Mouse (Mus musculus): ENCODE measurements around the gene Ttc30b. TPM values are rescaled to one million over a fixed set of nuclear protein-coding genes. Genes with fewer than 3 reads are reported as not detected.
A peak's percentile ranks its signal among the peaks of the same experiment; 100 is the strongest.
"Not testable (repeated sequence)": the region's sequence is repeated elsewhere in the genome, so short reads cannot be mapped to it uniquely, and the experiment has no call there.

The Ttc30b gene
- polyA plus RNA-seq, 1 experiment from 2014 or later: 9.7 TPM

GRCm38 (mm10) chr2:75964972-75965371 lies 26.6 kb upstream of the Ttc30b start:
- Histone ChIP-seq H3K9ac (no peak overlapping the region), H3K9me3 (no peaks in the 10 kb centered on the region), H3K27ac (no peak overlapping the region), H3K4me1 (peaks cover 9% of the 10 kb centered on the region), H3K27me3 (no peaks in the 10 kb centered on the region), H3K36me3 (no peaks in the 10 kb centered on the region), H3K4me3 (no peak overlapping the region), H3K4me2 (replicated peaks) (peak overlapping the region; percentile 42)
- no peak for ATAC-seq (ENCODE audit: insufficient number of reproducible peaks, insufficient read depth, low FRiP score, low TSS enrichment)
- WGBS: 25% methylated on average over 5 of the region's 5 CpGs

- peaks cover 12% of the 10 kb centered on the region for H3K4me1 ChIP-seq
- H3K27ac ChIP-seq: no peak overlapping the region
- no peak overlapping the region for H3K9ac ChIP-seq
- ATAC-seq (ENCODE audit: insufficient number of reproducible peaks, insufficient read depth, low FRiP score, low TSS enrichment): no peak
- H3K36me3 ChIP-seq: no peaks in the 10 kb centered on the region
- peak overlapping the region; percentile 42 for H3K4me2 ChIP-seq (replicated peaks)
- no peak overlapping the region for H3K4me3 ChIP-seq
- H3K9me3 ChIP-seq: no peaks in the 10 kb centered on the region
- WGBS: 18% methylated on average over 14 of the region's 14 CpGs
- no peaks in the 10 kb centered on the region for H3K27me3 ChIP-seq
Observed at GRCm38 (mm10) chr2:75964512-75964911, 26.1 kb upstream of the Ttc30b start.

- no peak overlapping the region for H3K27ac ChIP-seq
- H3K9ac ChIP-seq: no peak overlapping the region
- ATAC-seq (ENCODE audit: insufficient number of reproducible peaks, insufficient read depth, low FRiP score, low TSS enrichment): no peak
- no peaks in the 10 kb centered on the region for H3K27me3 ChIP-seq
- no peak overlapping the region for H3K4me3 ChIP-seq
- WGBS: 63% methylated on average over 5 of the region's 5 CpGs
- no peaks in the 10 kb centered on the region for H3K36me3 ChIP-seq
- H3K9me3 ChIP-seq: no peaks in the 10 kb centered on the region
- H3K4me2 ChIP-seq (replicated peaks): peak overlapping the region; percentile 42
- peaks cover 16% of the 10 kb centered on the region for H3K4me1 ChIP-seq
Observed at GRCm38 (mm10) chr2:75964051-75964450, 25.7 kb upstream of the Ttc30b start.

GRCm38 (mm10) chr2:75963211-75963840 lies 24.9 kb upstream of the Ttc30b start:
- H3K9ac ChIP-seq: no peak overlapping the region
- no peaks in the 10 kb centered on the region for H3K9me3 ChIP-seq
- H3K4me2 ChIP-seq (replicated peaks): no peak overlapping the region
- WGBS: 56% methylated on average over 10 of the region's 10 CpGs
- no peak overlapping the region for H3K27ac ChIP-seq
- ATAC-seq (ENCODE audit: insufficient number of reproducible peaks, insufficient read depth, low FRiP score, low TSS enrichment): no peak
- no peaks in the 10 kb centered on the region for H3K27me3 ChIP-seq
- no peak overlapping the region for H3K4me3 ChIP-seq
- no peaks in the 10 kb centered on the region for H3K36me3 ChIP-seq
- H3K4me1 ChIP-seq: peaks cover 16% of the 10 kb centered on the region

- WGBS: 54% methylated on average over 15 of the region's 15 CpGs
- Histone ChIP-seq H3K4me2 (replicated peaks) (peak overlapping the region; percentile 36), H3K4me1 (peaks cover 16% of the 10 kb centered on the region), H3K27ac (peak overlapping the region; percentile 74), H3K9me3 (no peaks in the 10 kb centered on the region), H3K9ac (no peak overlapping the region), H3K27me3 (no peaks in the 10 kb centered on the region), H3K36me3 (no peaks in the 10 kb centered on the region), H3K4me3 (no peak overlapping the region)
- ATAC-seq (ENCODE audit: insufficient number of reproducible peaks, insufficient read depth, low FRiP score, low TSS enrichment): no peak
Observed at GRCm38 (mm10) chr2:75960366-75961330, 22.3 kb upstream of the Ttc30b start.

- WGBS: 9% methylated on average over 15 of the region's 15 CpGs
- no peaks in the 10 kb centered on the region for H3K36me3 ChIP-seq
- H3K4me2 ChIP-seq (replicated peaks): peak overlapping the region; percentile 36
- peak overlapping the region; percentile 74 for H3K27ac ChIP-seq
- no peaks in the 10 kb centered on the region for H3K9me3 ChIP-seq
- H3K4me1 ChIP-seq: peaks cover 16% of the 10 kb centered on the region
- 0 out of 2 replicates have a peak, but pooled peaks have one; percentile 36 for ATAC-seq (ENCODE audit: insufficient number of reproducible peaks, insufficient read depth, low FRiP score, low TSS enrichment)
- H3K9ac ChIP-seq: no peak overlapping the region
- no peak overlapping the region for H3K4me3 ChIP-seq
- H3K27me3 ChIP-seq: no peaks in the 10 kb centered on the region
Observed at GRCm38 (mm10) chr2:75959850-75960365, 21.5 kb upstream of the Ttc30b start.

- H3K4me3 ChIP-seq: no peak overlapping the region
- WGBS: 22% methylated on average over 18 of the region's 18 CpGs
- H3K4me1 ChIP-seq: peaks cover 16% of the 10 kb centered on the region
- H3K27ac ChIP-seq: peak overlapping the region; percentile 74
- peak overlapping the region; percentile 36 for H3K4me2 ChIP-seq (replicated peaks)
- no peaks in the 10 kb centered on the region for H3K27me3 ChIP-seq
- peak; percentile 49; the same call in 1 of the 2 replicates for ATAC-seq (ENCODE audit: insufficient number of reproducible peaks, insufficient read depth, low FRiP score, low TSS enrichment)
- H3K9me3 ChIP-seq: no peaks in the 10 kb centered on the region
- H3K9ac ChIP-seq: no peak overlapping the region
- no peaks in the 10 kb centered on the region for H3K36me3 ChIP-seq
Observed at GRCm38 (mm10) chr2:75959183-75959849, 20.9 kb upstream of the Ttc30b start.

- Histone ChIP-seq H3K4me1 (peaks cover 14% of the 10 kb centered on the region), H3K27me3 (no peaks in the 10 kb centered on the region), H3K4me3 (no peak overlapping the region), H3K36me3 (no peaks in the 10 kb centered on the region), H3K9ac (no peak overlapping the region), H3K27ac (no peak overlapping the region), H3K9me3 (no peaks in the 10 kb centered on the region), H3K4me2 (replicated peaks) (no peak overlapping the region)
- 52% methylated on average over 14 of the region's 14 CpGs for WGBS
- ATAC-seq (ENCODE audit: insufficient number of reproducible peaks, insufficient read depth, low FRiP score, low TSS enrichment): no peak
Observed at GRCm38 (mm10) chr2:75955709-75956108, 17.3 kb upstream of the Ttc30b start.

GRCm38 (mm10) chr2:75953320-75953719 lies 14.9 kb upstream of the Ttc30b start:
- Histone ChIP-seq H3K27ac (no peak overlapping the region), H3K4me3 (no peak overlapping the region), H3K4me2 (replicated peaks) (no peak overlapping the region), H3K9ac (no peak overlapping the region), H3K36me3 (no peaks in the 10 kb centered on the region), H3K27me3 (no peaks in the 10 kb centered on the region), H3K9me3 (no peaks in the 10 kb centered on the region), H3K4me1 (no peaks in the 10 kb centered on the region)
- WGBS: 91% methylated on average over 5 of the region's 5 CpGs
- no peak for ATAC-seq (ENCODE audit: insufficient number of reproducible peaks, insufficient read depth, low FRiP score, low TSS enrichment)

- H3K27me3 ChIP-seq: no peaks in the 10 kb centered on the region
- H3K4me1 ChIP-seq: no peaks in the 10 kb centered on the region
- ATAC-seq (ENCODE audit: insufficient number of reproducible peaks, insufficient read depth, low FRiP score, low TSS enrichment): no peak
- WGBS: 86% methylated on average over 8 of the region's 8 CpGs
- no peaks in the 10 kb centered on the region for H3K36me3 ChIP-seq
- H3K4me2 ChIP-seq (replicated peaks): no peak overlapping the region
- no peak overlapping the region for H3K4me3 ChIP-seq
- H3K9me3 ChIP-seq: no peaks in the 10 kb centered on the region
- no peak overlapping the region for H3K27ac ChIP-seq
- H3K9ac ChIP-seq: no peak overlapping the region
Observed at GRCm38 (mm10) chr2:75950685-75951084, 12.3 kb upstream of the Ttc30b start.

GRCm38 (mm10) chr2:75937520-75938116 lies 767 bp downstream of the Ttc30b start:
- peak; percentile 24; the same call in 1 of the 2 replicates for ATAC-seq (ENCODE audit: insufficient number of reproducible peaks, insufficient read depth, low FRiP score, low TSS enrichment)
- H3K27me3 ChIP-seq, H3K27ac ChIP-seq, H3K9me3 ChIP-seq, H3K36me3 ChIP-seq: not testable (repeated sequence)
- peak overlapping the region; percentile 52 for H3K4me3 ChIP-seq
- 66% methylated on average over 16 of the region's 17 CpGs for WGBS
- H3K4me1 ChIP-seq: peaks cover 19% of the 10 kb centered on the region
- H3K4me2 ChIP-seq (replicated peaks): peak overlapping the region; percentile 57
- H3K9ac ChIP-seq: peak overlapping the region; percentile 57
